Mouse (Mus musculus): Measurements from ENCODE around the gene Dip2c.

DNA sequence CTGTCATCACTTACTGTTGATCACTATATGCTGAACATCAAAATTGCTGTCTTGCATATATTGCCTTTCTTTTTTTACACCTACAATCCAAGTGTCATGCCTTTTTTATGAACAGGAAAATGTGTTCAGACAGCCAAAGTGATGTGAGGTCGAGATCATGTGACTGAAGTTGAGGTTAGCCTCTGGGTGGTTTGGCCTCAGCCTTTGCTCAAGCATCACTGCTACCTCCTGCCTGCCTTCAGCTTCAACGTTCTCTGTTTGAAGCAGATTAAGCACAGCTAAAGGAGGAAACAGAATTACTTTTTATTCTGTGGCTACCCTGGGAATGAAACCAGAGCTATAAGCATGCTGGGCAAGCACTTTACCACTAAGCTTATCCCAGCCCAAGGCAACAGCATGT, 13.6 kb downstream of the Dip2c start:
- no peak for TF ChIP-seq CTCF (IDR thresholded peaks at IDR 0.05; ENCODE audit: low read depth, low read length)
- TF ChIP-seq POLR2A (IDR thresholded peaks at IDR 0.05; ENCODE audit: insufficient read depth, low read length), result no peak
- no peak for TF ChIP-seq EP300 (IDR thresholded peaks at IDR 0.05; ENCODE audit: insufficient read depth, low read depth, low read length)
